Mouse (Mus musculus): ENCODE measurements at regions not wholly inside any gene's neighbourhood (a gene's known extent, or its start where the extent isn't known, plus 50 kb on each side); places are given as distances from the start of the nearest gene placed in this dataset.

DNA sequence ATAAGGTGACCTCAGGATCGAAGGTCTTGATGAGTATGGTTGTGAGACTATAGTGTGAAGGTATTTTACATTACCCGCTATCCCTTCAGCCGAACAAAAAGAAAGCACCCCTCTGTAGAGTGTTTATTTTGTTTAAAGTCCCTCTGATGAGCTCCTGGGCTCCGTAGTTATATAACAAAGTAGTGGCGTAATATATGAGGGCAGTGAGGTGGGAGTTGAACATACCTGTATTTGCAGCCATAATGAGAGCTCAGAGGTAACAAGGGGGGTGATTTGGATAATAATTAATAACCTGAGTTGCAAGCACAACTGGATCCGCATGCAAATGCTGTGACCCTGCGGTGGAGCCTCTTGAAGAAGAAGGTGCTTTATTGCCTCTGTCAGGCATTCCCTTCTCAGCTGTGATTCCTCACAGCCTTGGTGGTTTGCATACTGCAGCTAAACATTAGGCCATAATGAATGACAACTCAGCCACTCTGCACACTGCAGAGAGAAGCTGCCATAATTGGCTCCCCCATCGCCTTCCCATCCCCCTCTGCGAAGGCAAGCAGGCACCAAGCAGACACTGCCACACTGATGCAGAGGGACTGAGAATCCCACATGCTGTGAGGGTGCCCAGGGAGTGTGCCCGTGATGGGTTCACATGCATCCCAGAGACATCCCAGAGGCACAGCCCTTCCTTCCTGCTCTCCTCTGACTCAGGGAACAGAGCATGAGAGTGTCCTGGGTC, 163.3 kb downstream of the Nuf2 start:
- TF ChIP-seq CTCF (IDR thresholded peaks at IDR 0.05; ENCODE audit: control insufficient read depth, insufficient read depth, insufficient read length) (no peak), USF1 (IDR thresholded peaks at IDR 0.05; ENCODE audit: low read depth) (no peak), FOSL1 (IDR thresholded peaks at IDR 0.05; ENCODE audit: insufficient read depth, low read length, poor library complexity, severe bottlenecking) (no peak), MAX (IDR thresholded peaks at IDR 0.05) (no peak), CEBPB (IDR thresholded peaks at IDR 0.05; ENCODE audit: low read depth) (no peak), MYOD1 (IDR thresholded peaks at IDR 0.05; ENCODE audit: control insufficient read depth, insufficient read length, low read depth) (no peak)
